Mouse (Mus musculus): Measurements from ENCODE around the gene Gm11077. TPM values are rescaled to one million over a fixed set of nuclear protein-coding genes. Genes with fewer than 3 reads are reported as not detected.

The Gm11077 gene
- polyA plus RNA-seq, 1 experiment from 2014 or later: not detected

- Histone ChIP-seq H3K27ac (replicated peaks) (no peak overlapping the region), H3K27me3 (replicated peaks) (no peaks in the 10 kb centered on the region), H3K9me3 (replicated peaks) (no peaks in the 10 kb centered on the region), H3K4me1 (no peaks in the 10 kb centered on the region), H3K36me3 (no peaks in the 10 kb centered on the region), H3K4me2 (no peak overlapping the region), H3K9ac (replicated peaks) (no peak overlapping the region), H3K4me3 (replicated peaks) (no peak overlapping the region)
- ATAC-seq (ENCODE audit: low FRiP score): no peak
- 90% methylated on average over 16 of the region's 16 CpGs for WGBS
Observed at GRCm38 (mm10) chr6:140799435-140800040, 70.5 kb downstream of the Gm11077 start.

GRCm38 (mm10) chr6:140800587-140800986 lies 71.5 kb downstream of the Gm11077 start:
- Histone ChIP-seq H3K4me3 (replicated peaks) (no peak overlapping the region), H3K9me3 (replicated peaks) (no peaks in the 10 kb centered on the region), H3K36me3 (no peaks in the 10 kb centered on the region), H3K9ac (replicated peaks) (no peak overlapping the region), H3K4me1 (no peaks in the 10 kb centered on the region), H3K27me3 (replicated peaks) (no peaks in the 10 kb centered on the region), H3K4me2 (no peak overlapping the region), H3K27ac (replicated peaks) (no peak overlapping the region)
- WGBS: 86% methylated on average over 4 of the region's 4 CpGs
- no peak for ATAC-seq (ENCODE audit: low FRiP score)

Other genes with a start within 250 kb of the Gm11077 start
- gene Aebp2, start 106.6 kb upstream of the Gm11077 start, polyA plus RNA-seq (2015; fragmentation: Nextera tagmentation; extraction: Ambion mirVana): 7.2 and 8.2 TPM in 2 replicates